Mouse (Mus musculus) kidney, embryonic 14.5 days (tissue): ENCODE results near the gene Tmem251. TPM values are rescaled to one million over a fixed set of nuclear protein-coding genes. Genes with fewer than 3 reads are reported as not detected.
A peak's percentile ranks its signal among the peaks of the same experiment; 100 is the strongest.

Source experiments
- ATAC-seq: fragments of 200-750 bp; cut with Nextera tagmentation; 2 replicates; pipeline ENCODE4 v1.8.0; 2017; ENCODE audit warnings: moderate number of reproducible peaks, mild to moderate bottlenecking, moderate TSS enrichment, moderate library complexity; ENCODE audit not compliant: low FRiP score, low TSS enrichment
- H3K27ac ChIP-seq: fragments of 300-500 bp; sonication (generic); 2 replicates; pipeline ENCODE4 v1.5.1; 2014; ENCODE audit warnings: low read depth, mild to moderate bottlenecking, low read length, moderate library complexity, mixed read lengths
- H3K27me3 ChIP-seq: fragments of 300-500 bp; sonication (generic); 2 replicates; pipeline ENCODE4 v1.6.1; 2014; ENCODE audit warnings: mild to moderate bottlenecking, low read length; ENCODE audit not compliant: control insufficient read depth, insufficient read depth
- H3K36me3 ChIP-seq: fragments of 300-500 bp; sonication (generic); 2 replicates; pipeline ENCODE4 v1.6.1; 2014; ENCODE audit warnings: low read length, mixed read lengths; ENCODE audit not compliant: control insufficient read depth, insufficient read depth
- H3K4me1 ChIP-seq: fragments of 300-500 bp; sonication (generic); 2 replicates; pipeline ENCODE4 v1.6.1; 2014; ENCODE audit warnings: low read length, mixed read lengths; ENCODE audit not compliant: control insufficient read depth, insufficient read depth
- H3K4me2 ChIP-seq: fragments of 300-500 bp; sonication (generic); replicated peaks from 2 replicates; pipeline ENCODE4 v1.6.1; 2014; ENCODE audit warnings: low read depth, mild to moderate bottlenecking, low read length
- H3K4me3 ChIP-seq: fragments of 300-500 bp; sonication (generic); 2 replicates; pipeline ENCODE4 v1.5.1; 2014; ENCODE audit warnings: mild to moderate bottlenecking, low read length
- H3K9ac ChIP-seq: fragments of 300-500 bp; sonication (generic); 2 replicates; pipeline ENCODE4 v1.6.1; 2014; ENCODE audit warnings: low read depth, mild to moderate bottlenecking, low read length, moderate library complexity
- H3K9me3 ChIP-seq: fragments of 300-500 bp; sonication (generic); 2 replicates; pipeline ENCODE4 v1.6.1; 2016; ENCODE audit warnings: low read length; ENCODE audit not compliant: control insufficient read depth
- WGBS: fragments of 180-500 bp; shearing (Covaris S2); extraction: QIAGEN DNeasy Blood & Tissue Kit; methylation state at CpG from one replicate; pipeline ENCODE4 v1.1.7; 2014; 5-methylcytosine and 5-hydroxymethylcytosine counted together
- polyA plus RNA-seq: library from polyadenylated mRNA; unstranded; fragments of >200 nt; fragmentation: Nextera tagmentation; extraction: Ambion mirVana; gene quantifications from 2 replicates; pipeline ENCODE4 v1.2.1, GENCODE M21; 2014

Tmem251 gene
- polyA plus RNA-seq, 1 experiment from 2014 or later = 12.1 TPM

DNA sequence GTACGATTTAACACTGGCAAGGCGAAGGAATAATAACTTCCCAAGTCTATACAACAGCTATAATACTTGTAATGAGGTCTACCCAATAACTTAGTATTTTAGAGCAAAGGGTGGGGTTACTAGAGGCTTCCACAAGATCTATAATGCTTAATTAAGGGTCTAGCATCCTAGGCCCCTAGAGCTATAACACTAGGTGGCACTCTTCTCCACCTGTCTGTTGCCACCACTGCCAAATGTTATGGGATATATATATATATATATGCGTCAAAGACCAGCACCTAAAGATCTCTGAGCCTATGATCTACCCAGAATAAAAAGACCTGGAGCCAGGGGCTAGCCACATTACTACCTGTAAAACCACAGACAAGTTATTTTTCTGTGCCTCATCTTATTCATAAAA is 3.3 kb upstream of the Tmem251 start:
- no peak for ATAC-seq
- Histone ChIP-seq H3K9me3 (no peaks in the 10 kb centered on the region), H3K27me3 (no peaks in the 10 kb centered on the region), H3K4me1 (peaks cover 9% of the 10 kb centered on the region; the same call in 1 of the 2 replicates), H3K27ac (no peak overlapping the region), H3K9ac (no peak overlapping the region), H3K4me3 (no peak overlapping the region), H3K4me2 (no peak overlapping the region), H3K36me3 (no peaks in the 10 kb centered on the region)
- WGBS = 73% methylated on average over 3 of the region's 3 CpGs

DNA sequence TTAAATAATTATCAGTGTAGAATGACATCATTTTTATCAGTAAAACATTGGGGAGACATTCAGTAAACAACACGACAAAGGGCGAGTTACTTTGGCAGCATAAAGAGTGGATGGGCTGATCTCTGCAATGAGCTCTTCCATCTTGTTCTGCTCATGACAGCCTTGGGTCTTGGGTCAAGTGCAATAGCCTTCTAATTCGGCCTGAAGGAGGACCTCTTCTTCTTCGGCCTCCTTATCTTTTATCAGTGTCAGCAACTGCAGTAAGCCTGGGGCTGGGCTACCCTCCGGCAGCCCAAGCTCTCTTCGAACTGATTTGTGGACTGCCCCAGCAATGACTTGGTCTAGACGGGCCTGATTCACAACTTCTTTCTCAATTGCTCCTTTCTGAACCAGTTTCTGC is 1.5 kb upstream of the Tmem251 start:
- Histone ChIP-seq H3K27me3 (no peaks in the 10 kb centered on the region), H3K9me3 (no peaks in the 10 kb centered on the region), H3K4me3 (no peak overlapping the region), H3K4me1 (peaks cover 9% of the 10 kb centered on the region; the same call in 1 of the 2 replicates), H3K4me2 (no peak overlapping the region), H3K9ac (no peak overlapping the region), H3K36me3 (peaks cover 8% of the 10 kb centered on the region; the same call in 1 of the 2 replicates), H3K27ac (no peak overlapping the region)
- no peak for ATAC-seq
- 87% methylated on average over 7 of the region's 7 CpGs for WGBS

DNA sequence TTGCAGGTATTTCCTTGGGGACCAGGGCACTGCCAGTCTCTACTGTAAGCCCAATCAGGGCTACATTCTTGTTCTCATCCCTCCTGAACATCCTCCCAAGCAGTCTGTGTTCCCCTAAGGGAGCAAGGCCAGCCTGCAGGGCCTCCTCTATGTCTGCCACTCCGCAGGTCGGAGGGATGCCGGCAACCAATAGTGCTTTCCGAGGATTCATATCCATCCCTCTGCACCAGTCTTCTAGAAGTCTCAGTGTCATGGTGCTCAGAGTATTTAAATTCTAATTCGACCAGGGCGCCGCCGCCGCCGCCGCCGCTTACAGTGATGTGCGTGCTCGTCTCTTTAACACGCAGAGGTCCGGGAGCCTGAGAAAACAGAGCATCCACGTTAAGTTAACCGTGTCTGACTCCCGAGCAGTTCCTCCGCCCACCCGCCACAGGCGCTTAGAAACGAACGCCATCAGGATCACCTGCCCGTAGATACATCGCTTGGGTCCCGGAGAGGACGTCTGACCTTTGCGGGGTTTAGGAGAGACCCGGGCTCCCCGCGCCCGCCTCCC is 450 bp upstream of the Tmem251 start:
- WGBS = under 1% methylated on average over 33 of the region's 33 CpGs
- H3K9me3 ChIP-seq = no peaks in the 10 kb centered on the region
- H3K4me1 ChIP-seq = peaks cover 9% of the 10 kb centered on the region; the same call in 1 of the 2 replicates
- H3K27ac ChIP-seq = peak overlapping the region; percentile 79
- peak overlapping the region; percentile 85 for H3K4me2 ChIP-seq
- peak overlapping the region; percentile 72 for H3K4me3 ChIP-seq
- ATAC-seq = peak; percentile 36; the same call in 1 of the 2 replicates
- peak overlapping the region; percentile 85 for H3K9ac ChIP-seq
- H3K27me3 ChIP-seq = no peaks in the 10 kb centered on the region
- H3K36me3 ChIP-seq = peaks cover 10% of the 10 kb centered on the region; the same call in 1 of the 2 replicates

DNA sequence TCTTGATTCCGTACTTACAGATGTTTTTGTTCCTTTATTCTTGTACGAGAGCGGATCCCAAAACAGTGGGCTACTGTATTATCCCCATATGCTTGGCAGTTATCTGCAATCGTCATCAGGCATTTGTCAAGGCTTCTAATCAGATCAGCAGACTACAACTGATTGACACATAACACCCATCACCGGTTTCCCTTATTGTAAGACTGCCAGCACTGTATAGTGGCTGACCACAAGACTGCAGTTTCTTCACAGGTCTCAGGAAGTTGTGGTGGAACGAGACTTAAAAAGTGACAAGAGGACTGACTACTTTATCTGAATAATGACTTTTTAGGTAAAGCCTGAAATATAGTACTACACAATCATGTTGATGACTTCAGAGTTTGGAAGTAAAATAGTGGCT is 1.3 kb downstream of the Tmem251 start:
- Histone ChIP-seq H3K9ac (peak overlapping the region; percentile 85; the same call in 1 of the 2 replicates), H3K27ac (no peak overlapping the region), H3K27me3 (no peaks in the 10 kb centered on the region), H3K4me3 (peak overlapping the region; percentile 72; the same call in 1 of the 2 replicates), H3K4me1 (peaks cover 9% of the 10 kb centered on the region; the same call in 1 of the 2 replicates), H3K9me3 (no peaks in the 10 kb centered on the region), H3K36me3 (peaks cover 14% of the 10 kb centered on the region; the same call in 1 of the 2 replicates), H3K4me2 (peak overlapping the region; percentile 85)
- no peak for ATAC-seq
- 64% methylated on average over 6 of the region's 6 CpGs for WGBS

DNA sequence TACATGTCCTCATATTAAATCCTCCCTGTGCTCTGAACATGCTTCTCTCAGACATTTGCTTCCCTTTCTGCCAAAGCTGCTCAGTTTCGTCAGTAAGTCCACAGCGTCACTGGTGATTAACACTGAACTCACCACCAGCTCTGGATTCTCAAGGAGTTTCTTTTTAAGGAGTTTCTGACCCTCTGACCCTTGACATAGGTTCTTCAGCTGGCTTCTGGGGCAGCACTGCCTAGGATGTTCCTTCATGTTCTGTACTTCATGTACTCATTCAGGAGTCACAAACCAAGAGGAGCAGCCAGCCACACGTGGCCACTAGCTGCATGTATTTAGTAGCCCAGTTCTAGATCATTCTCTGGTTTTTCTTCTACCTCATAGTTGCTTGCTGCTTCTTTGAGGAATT is 4.7 kb downstream of the Tmem251 start:
- peaks cover 14% of the 10 kb centered on the region; the same call in 1 of the 2 replicates for H3K36me3 ChIP-seq
- H3K9ac ChIP-seq = no peak overlapping the region
- no peaks in the 10 kb centered on the region for H3K27me3 ChIP-seq
- H3K9me3 ChIP-seq = no peaks in the 10 kb centered on the region
- ATAC-seq = no peak
- H3K4me3 ChIP-seq = no peak overlapping the region
- H3K27ac ChIP-seq = no peak overlapping the region
- H3K4me2 ChIP-seq = no peak overlapping the region
- 92% methylated on average over 3 of the region's 3 CpGs for WGBS
- H3K4me1 ChIP-seq = peaks cover 9% of the 10 kb centered on the region; the same call in 1 of the 2 replicates

DNA sequence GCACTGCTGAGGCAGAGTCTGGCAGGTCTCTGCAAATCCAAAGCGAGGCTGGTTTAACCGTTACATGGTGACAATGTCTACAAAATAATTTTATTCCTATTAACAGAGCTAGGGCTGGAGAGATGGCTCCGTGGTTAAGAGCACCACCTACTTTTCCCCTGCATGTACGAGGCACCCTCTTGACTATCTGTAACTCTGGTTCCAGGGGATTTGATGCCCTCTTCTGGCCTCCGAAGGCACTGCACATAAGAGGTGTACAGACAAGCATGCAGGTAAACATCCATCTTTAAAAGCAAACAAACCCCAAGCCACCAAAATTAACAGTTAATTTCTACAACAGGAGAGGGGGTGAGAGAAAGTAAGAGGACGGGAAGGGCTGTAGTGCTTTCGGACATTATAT is 12.7 kb downstream of the Tmem251 start:
- WGBS = 79% methylated on average over 7 of the region's 7 CpGs
- peak overlapping the region; percentile 49 for H3K4me2 ChIP-seq
- peaks cover 5% of the 10 kb centered on the region for H3K36me3 ChIP-seq
- peak overlapping the region; percentile 76; the same call in 1 of the 2 replicates for H3K9ac ChIP-seq
- no peak for ATAC-seq
- H3K27ac ChIP-seq = no peak overlapping the region
- peak overlapping the region; percentile 57 for H3K4me3 ChIP-seq
- no peaks in the 10 kb centered on the region for H3K27me3 ChIP-seq
- peaks cover 18% of the 10 kb centered on the region for H3K4me1 ChIP-seq
- no peaks in the 10 kb centered on the region for H3K9me3 ChIP-seq

DNA sequence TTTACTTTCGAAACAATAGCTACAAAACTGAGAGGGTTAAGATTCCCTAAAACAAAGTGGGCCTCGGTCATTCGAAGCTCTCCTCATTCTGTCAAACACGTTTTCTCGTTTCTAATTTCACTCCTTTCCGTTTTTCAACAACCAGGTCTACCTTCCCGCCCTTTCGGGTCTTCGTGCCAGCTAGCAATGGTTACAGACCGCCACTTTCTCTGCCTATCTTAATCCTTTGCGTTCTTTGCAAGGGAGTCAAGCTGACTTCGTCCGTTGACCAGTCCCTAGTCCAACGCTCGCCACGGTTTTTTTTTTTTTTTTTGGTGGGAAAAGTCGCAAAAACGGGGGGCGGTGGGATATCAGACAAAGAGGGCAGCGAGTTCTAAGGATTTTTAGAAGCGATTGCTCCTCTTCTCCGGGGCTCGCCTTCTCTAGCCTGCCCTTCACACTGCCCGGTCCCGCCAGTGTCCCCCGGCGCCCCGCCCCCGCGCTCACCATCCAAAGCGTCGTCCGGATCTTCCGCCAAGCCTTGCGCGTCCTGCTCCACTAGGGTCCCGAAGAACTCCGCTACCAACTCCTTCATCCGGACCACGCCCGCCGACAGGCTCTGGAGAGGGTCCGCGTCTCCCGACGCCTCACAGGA is 13.6 kb downstream of the Tmem251 start:
- peak overlapping the region; percentile 88 for H3K27ac ChIP-seq
- H3K4me3 ChIP-seq = peak overlapping the region; percentile 57
- 2% methylated on average over 46 of the region's 46 CpGs for WGBS
- no peaks in the 10 kb centered on the region for H3K9me3 ChIP-seq
- H3K4me1 ChIP-seq = peaks cover 18% of the 10 kb centered on the region
- H3K4me2 ChIP-seq = peak overlapping the region; percentile 49
- no peaks in the 10 kb centered on the region for H3K27me3 ChIP-seq
- H3K36me3 ChIP-seq = peaks cover 6% of the 10 kb centered on the region
- peak overlapping the region; percentile 76 for H3K9ac ChIP-seq
- peak; percentile 86 for ATAC-seq

DNA sequence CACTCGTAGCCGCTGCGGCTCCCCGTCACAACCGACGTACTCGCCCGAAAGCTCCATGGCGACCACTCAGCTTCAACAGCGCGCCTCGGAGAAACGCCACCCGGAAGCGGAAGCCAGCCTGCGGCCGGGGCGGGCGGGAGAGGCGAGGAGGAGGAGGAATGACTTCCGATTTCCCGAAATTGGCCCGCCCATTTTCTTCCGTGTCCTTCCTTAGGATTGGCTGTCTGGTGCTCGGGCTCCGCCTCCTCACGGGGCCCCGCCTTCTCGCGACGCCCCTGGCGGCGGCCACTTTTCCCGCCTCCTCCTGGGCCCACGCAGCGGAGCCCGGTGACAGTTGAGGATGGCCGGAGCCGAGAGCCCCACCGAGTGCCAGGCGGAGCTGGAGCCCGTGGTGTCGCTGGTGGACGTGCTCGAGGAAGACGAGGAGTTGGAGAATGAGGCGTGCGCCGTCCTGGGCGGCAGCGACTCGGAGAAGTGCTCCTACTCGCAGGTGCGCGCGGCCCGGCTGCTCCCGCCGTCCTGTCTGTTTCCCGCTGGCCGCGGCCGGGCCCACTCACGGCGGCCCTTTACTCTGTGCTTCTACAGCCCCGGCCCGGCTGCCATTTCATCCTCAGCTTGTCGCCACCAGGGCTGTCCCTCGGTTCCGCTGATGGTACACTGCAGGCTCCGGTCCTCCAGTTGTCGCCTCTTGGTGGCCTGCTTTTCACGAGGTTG is 14.3 kb downstream of the Tmem251 start, which contains the start of the genes Gm28051, Gon7 and Ubr7:
Gene Gm28051, minus strand, starts transcription at position 77 of the 714 bp plus-strand sequence.
Gene Gon7, minus strand, starts transcription at position 115 of the 714 bp plus-strand sequence.
Gene Ubr7, plus strand, starts transcription at position 279 of the 714 bp plus-strand sequence.
- H3K4me2 ChIP-seq = peak within 1 kb of the TSS; percentile 89
- H3K9me3 ChIP-seq = no peaks in the 10 kb centered on the region
- H3K4me1 ChIP-seq = peaks cover 18% of the 10 kb centered on the region
- H3K9ac ChIP-seq = peak within 1 kb of the TSS; percentile 76
- peak; percentile 96 for ATAC-seq
- H3K36me3 ChIP-seq = peaks cover 12% of the 10 kb centered on the region
- no peaks in the 10 kb centered on the region for H3K27me3 ChIP-seq
- H3K27ac ChIP-seq = peak within 1 kb of the TSS; percentile 88
- peak within 1 kb of the TSS; percentile 57 for H3K4me3 ChIP-seq
- WGBS = under 1% methylated on average over 73 of the region's 73 CpGs
